Mouse (Mus musculus): ENCODE measurements around the gene Drc7. TPM values are rescaled to one million over a fixed set of nuclear protein-coding genes. Genes with fewer than 3 reads are reported as not detected.

Gene Drc7
- polyA plus RNA-seq, 1 experiment from 2014 or later: 0.13 TPM

- no peak; the same call in 1 of the 2 replicates for ATAC-seq (ENCODE audit: low FRiP score, low read depth)
- no peaks in the 10 kb centered on the region for H3K4me1 ChIP-seq
- WGBS: 69% methylated on average over 7 of the region's 7 CpGs
- H3K4me3 ChIP-seq: no peak overlapping the region
- no peak overlapping the region for H3K27ac ChIP-seq
- H3K9me3 ChIP-seq: no peaks in the 10 kb centered on the region
- H3K27me3 ChIP-seq (replicated peaks): no peaks in the 10 kb centered on the region
- no peaks in the 10 kb centered on the region for H3K36me3 ChIP-seq
- no peak overlapping the region for H3K4me2 ChIP-seq (replicated peaks)
- no peak overlapping the region for H3K9ac ChIP-seq
Observed at GRCm38 (mm10) chr8:95037106-95037925, 17.6 kb upstream of the Drc7 start.

GRCm38 (mm10) chr8:95041883-95042784, 12.8 kb upstream of the Drc7 start:
- H3K36me3 ChIP-seq: no peaks in the 10 kb centered on the region
- WGBS: 69% methylated on average over 6 of the region's 6 CpGs
- H3K4me2 ChIP-seq (replicated peaks): no peak overlapping the region
- H3K27me3 ChIP-seq (replicated peaks): no peaks in the 10 kb centered on the region
- no peaks in the 10 kb centered on the region for H3K9me3 ChIP-seq
- no peak for ATAC-seq (ENCODE audit: low FRiP score, low read depth)
- no peak overlapping the region for H3K4me3 ChIP-seq
- no peaks in the 10 kb centered on the region for H3K4me1 ChIP-seq
- H3K27ac ChIP-seq: no peak overlapping the region
- no peak overlapping the region for H3K9ac ChIP-seq

GRCm38 (mm10) chr8:95044811-95045210, 10.1 kb upstream of the Drc7 start:
- Histone ChIP-seq H3K4me3 (no peak overlapping the region), H3K27me3 (replicated peaks) (no peaks in the 10 kb centered on the region), H3K9me3 (no peaks in the 10 kb centered on the region), H3K36me3 (no peaks in the 10 kb centered on the region), H3K9ac (no peak overlapping the region), H3K4me2 (replicated peaks) (no peak overlapping the region), H3K27ac (no peak overlapping the region), H3K4me1 (no peaks in the 10 kb centered on the region; the same call in 1 of the 2 replicates)
- WGBS: 78% methylated on average over 4 of the region's 4 CpGs
- ATAC-seq (ENCODE audit: low FRiP score, low read depth): no peak

GRCm38 (mm10) chr8:95046982-95047381, 7.9 kb upstream of the Drc7 start:
- no peak for ATAC-seq (ENCODE audit: low FRiP score, low read depth)
- Histone ChIP-seq H3K4me2 (replicated peaks) (no peak overlapping the region), H3K27me3 (replicated peaks) (no peaks in the 10 kb centered on the region), H3K36me3 (no peaks in the 10 kb centered on the region), H3K4me3 (no peak overlapping the region), H3K27ac (no peak overlapping the region), H3K9me3 (no peaks in the 10 kb centered on the region), H3K4me1 (no peaks in the 10 kb centered on the region; the same call in 1 of the 2 replicates), H3K9ac (no peak overlapping the region)
- 79% methylated on average over 3 of the region's 3 CpGs for WGBS

GRCm38 (mm10) chr8:95047884-95048680, 6.8 kb upstream of the Drc7 start:
- Histone ChIP-seq H3K9me3 (no peaks in the 10 kb centered on the region), H3K4me2 (replicated peaks) (no peak overlapping the region), H3K36me3 (no peaks in the 10 kb centered on the region), H3K27ac (no peak overlapping the region), H3K4me1 (no peaks in the 10 kb centered on the region; the same call in 1 of the 2 replicates), H3K9ac (no peak overlapping the region), H3K27me3 (replicated peaks) (no peaks in the 10 kb centered on the region), H3K4me3 (no peak overlapping the region)
- no peak for ATAC-seq (ENCODE audit: low FRiP score, low read depth)
- 71% methylated on average over 6 of the region's 6 CpGs for WGBS

GRCm38 (mm10) chr8:95049636-95050035, 5.3 kb upstream of the Drc7 start:
- H3K27me3 ChIP-seq (replicated peaks): no peaks in the 10 kb centered on the region
- H3K4me3 ChIP-seq: no peak overlapping the region

GRCm38 (mm10) chr8:95054438-95054837, 465 bp upstream of the Drc7 start:
- Histone ChIP-seq H3K27ac (no peak overlapping the region), H3K27me3 (replicated peaks) (no peaks in the 10 kb centered on the region), H3K36me3 (no peaks in the 10 kb centered on the region), H3K4me1 (no peaks in the 10 kb centered on the region), H3K4me3 (no peak overlapping the region), H3K9ac (no peak overlapping the region), H3K4me2 (replicated peaks) (no peak overlapping the region), H3K9me3 (no peaks in the 10 kb centered on the region)
- ATAC-seq (ENCODE audit: low FRiP score, low read depth): no peak
- 56% methylated on average over 6 of the region's 6 CpGs for WGBS

More at GRCm38 (mm10) chr8:95049636-95050035, 5.3 kb upstream of the Drc7 start:
- no peak overlapping the region for H3K9ac ChIP-seq
- no peaks in the 10 kb centered on the region; the same call in 1 of the 2 replicates for H3K4me1 ChIP-seq
- H3K9me3 ChIP-seq: no peaks in the 10 kb centered on the region
- H3K27ac ChIP-seq: no peak overlapping the region
- no peak overlapping the region for H3K4me2 ChIP-seq (replicated peaks)
- WGBS: 69% methylated on average over 2 of the region's 2 CpGs
- no peak for ATAC-seq (ENCODE audit: low FRiP score, low read depth)
- H3K36me3 ChIP-seq: no peaks in the 10 kb centered on the region

GRCm38 (mm10) chr8:95056414-95056813, 1.5 kb downstream of the Drc7 start:
- H3K27ac ChIP-seq: no peak overlapping the region
- H3K9ac ChIP-seq: no peak overlapping the region
- H3K27me3 ChIP-seq (replicated peaks): no peaks in the 10 kb centered on the region
- H3K36me3 ChIP-seq: no peaks in the 10 kb centered on the region
- ATAC-seq (ENCODE audit: low FRiP score, low read depth): no peak
- no peaks in the 10 kb centered on the region for H3K4me1 ChIP-seq
- H3K4me3 ChIP-seq: no peak overlapping the region
- WGBS: 86% methylated on average over 5 of the region's 5 CpGs
- no peak overlapping the region for H3K4me2 ChIP-seq (replicated peaks)
- no peaks in the 10 kb centered on the region for H3K9me3 ChIP-seq

- Histone ChIP-seq H3K36me3 (no peaks in the 10 kb centered on the region), H3K4me3 (no peak overlapping the region), H3K9ac (no peak overlapping the region), H3K27ac (no peak overlapping the region), H3K4me2 (replicated peaks) (no peak overlapping the region), H3K27me3 (replicated peaks) (no peaks in the 10 kb centered on the region), H3K9me3 (no peaks in the 10 kb centered on the region), H3K4me1 (no peaks in the 10 kb centered on the region)
- 84% methylated on average over 6 of the region's 6 CpGs for WGBS
- ATAC-seq (ENCODE audit: low FRiP score, low read depth): no peak
Observed at GRCm38 (mm10) chr8:95058661-95059060, 3.8 kb downstream of the Drc7 start.

- Histone ChIP-seq H3K9me3 (no peaks in the 10 kb centered on the region), H3K4me3 (no peak overlapping the region), H3K4me1 (no peaks in the 10 kb centered on the region), H3K36me3 (no peaks in the 10 kb centered on the region), H3K4me2 (replicated peaks) (no peak overlapping the region), H3K27me3 (replicated peaks) (no peaks in the 10 kb centered on the region), H3K9ac (no peak overlapping the region), H3K27ac (no peak overlapping the region)
- ATAC-seq (ENCODE audit: low FRiP score, low read depth): no peak
- 71% methylated on average over 6 of the region's 6 CpGs for WGBS
Observed at GRCm38 (mm10) chr8:95059812-95060533, 5.1 kb downstream of the Drc7 start.

- 96% methylated on average over 2 of the region's 2 CpGs for WGBS
- no peaks in the 10 kb centered on the region for H3K36me3 ChIP-seq
- no peak overlapping the region for H3K9ac ChIP-seq
Observed at GRCm38 (mm10) chr8:95064531-95064930, 9.6 kb downstream of the Drc7 start.

More at GRCm38 (mm10) chr8:95064531-95064930, 9.6 kb downstream of the Drc7 start:
- Histone ChIP-seq H3K4me3 (no peak overlapping the region), H3K9me3 (no peaks in the 10 kb centered on the region), H3K27me3 (replicated peaks) (no peaks in the 10 kb centered on the region), H3K27ac (no peak overlapping the region), H3K4me2 (replicated peaks) (no peak overlapping the region), H3K4me1 (no peaks in the 10 kb centered on the region)
- no peak for ATAC-seq (ENCODE audit: low FRiP score, low read depth)

All from neural tube, embryonic 12.5 days (tissue).